Mouse (Mus musculus): ENCODE results near the gene Ebp.

- TF ChIP-seq POLR2A (IDR thresholded peaks at IDR 0.05; ENCODE audit: low read depth, low read length) (peak; percentile 75), CTCF (IDR thresholded peaks at IDR 0.05; ENCODE audit: borderline replicate concordance, insufficient read depth, low read length) (no peak)
These were observed 12.8 kb upstream of the Ebp start, which contains the start of gene Porcn for GRCm38 (mm10) chrX:8206015-8206693.
